Mouse (Mus musculus): ENCODE results near the gene 1700122O11Rik. TPM values are rescaled to one million over a fixed set of nuclear protein-coding genes. Genes with fewer than 3 reads are reported as not detected.

1700122O11Rik gene
- total and polyA plus RNA-seq, 2 experiments from 2014 or later = not detected

DNA sequence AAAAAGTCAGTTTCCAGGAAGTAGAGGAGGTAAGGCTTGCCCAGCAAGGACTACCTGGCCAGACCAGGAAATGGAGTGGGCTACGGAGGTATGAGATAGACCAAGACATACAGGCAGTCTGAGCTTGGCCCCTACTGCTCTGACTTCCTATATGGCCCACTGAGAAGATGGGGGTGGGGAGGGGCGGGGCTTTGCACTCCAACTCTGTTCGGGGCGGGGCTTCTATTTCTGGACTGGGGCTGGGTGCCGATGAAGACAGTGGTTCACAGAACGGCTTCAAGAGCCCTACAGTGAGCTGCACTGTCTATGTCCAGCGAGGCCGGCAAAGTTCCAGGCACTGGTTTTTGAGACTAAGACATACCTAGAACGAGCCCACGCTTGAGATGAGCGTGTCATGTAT lies 27.8 kb downstream of the 1700122O11Rik start:
- WGBS = 51% methylated on average over 11 of the region's 11 CpGs
- no peak overlapping the region for H3K27ac ChIP-seq (ENCODE audit: low read depth)
- ATAC-seq (ENCODE audit: insufficient read depth, low read depth) = 0 out of 2 replicates have a peak, but pooled peaks have one; percentile 19

DNA sequence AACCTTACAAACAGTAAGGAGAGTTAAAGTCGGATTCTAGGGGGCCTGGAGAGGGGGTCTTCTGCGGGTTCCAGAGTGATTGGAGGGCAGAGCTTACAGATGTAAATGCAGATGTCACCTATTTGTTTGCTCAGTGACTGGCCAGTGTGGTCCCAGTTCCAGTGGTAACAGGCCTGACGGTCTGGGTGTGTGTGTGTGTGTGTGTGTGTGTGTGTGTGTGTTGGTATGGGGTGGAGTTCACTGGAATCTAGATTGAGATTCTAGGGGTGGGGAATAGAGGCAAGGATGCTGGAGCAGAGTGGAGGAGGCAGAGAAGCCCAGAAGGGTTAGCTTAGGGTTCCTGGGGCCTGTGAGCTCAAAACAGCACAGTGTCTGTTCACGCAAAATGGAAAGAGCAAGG lies 32.3 kb downstream of the 1700122O11Rik start:
- Histone ChIP-seq H3K27me3 (ENCODE audit: control insufficient read depth, insufficient read depth, low read length) (no peaks in the 10 kb centered on the region), H3K27ac (ENCODE audit: low read depth) (no peak overlapping the region), H3K4me2 (ENCODE audit: low read depth, low read length) (no peak overlapping the region), H3K4me1 (ENCODE audit: control insufficient read depth, insufficient read depth) (peaks cover 17% of the 10 kb centered on the region), H3K9me3 (replicated peaks; ENCODE audit: control insufficient read depth, low read length) (no peaks in the 10 kb centered on the region), H3K9ac (replicated peaks; ENCODE audit: low read depth, low read length) (no peak overlapping the region), H3K36me3 (replicated peaks; ENCODE audit: control insufficient read depth, insufficient read depth, low read length) (no peaks in the 10 kb centered on the region), H3K4me3 (ENCODE audit: low read depth, low read length) (no peak overlapping the region)
- ATAC-seq (ENCODE audit: insufficient read depth, low read depth) (no peak), DNase-seq (ENCODE audit: low spot score) (no peak)
- 56% methylated on average over 4 of the region's 4 CpGs for WGBS
- TF ChIP-seq CTCF (IDR thresholded peaks at IDR 0.05; ENCODE audit: low read depth) (no peak), EP300 (IDR thresholded peaks at IDR 0.05; ENCODE audit: low read depth) (no peak)

More for the DNA sequence above, 27.8 kb downstream of the 1700122O11Rik start:
- no peaks in the 10 kb centered on the region for H3K27me3 ChIP-seq (ENCODE audit: control insufficient read depth, insufficient read depth, low read length)
- no peak overlapping the region for H3K9ac ChIP-seq (replicated peaks; ENCODE audit: low read depth, low read length)
- no peak for DNase-seq (ENCODE audit: low spot score)
- no peak overlapping the region for H3K4me2 ChIP-seq (ENCODE audit: low read depth, low read length)
- no peaks in the 10 kb centered on the region for H3K36me3 ChIP-seq (replicated peaks; ENCODE audit: control insufficient read depth, insufficient read depth, low read length)
- no peak for TF ChIP-seq CTCF (IDR thresholded peaks at IDR 0.05; ENCODE audit: low read depth)
- TF ChIP-seq EP300 (IDR thresholded peaks at IDR 0.05; ENCODE audit: low read depth) = no peak
- peaks cover 7% of the 10 kb centered on the region for H3K4me1 ChIP-seq (ENCODE audit: control insufficient read depth, insufficient read depth)
- no peaks in the 10 kb centered on the region for H3K9me3 ChIP-seq (replicated peaks; ENCODE audit: control insufficient read depth, low read length)
- H3K4me3 ChIP-seq (ENCODE audit: low read depth, low read length) = no peak overlapping the region

DNA sequence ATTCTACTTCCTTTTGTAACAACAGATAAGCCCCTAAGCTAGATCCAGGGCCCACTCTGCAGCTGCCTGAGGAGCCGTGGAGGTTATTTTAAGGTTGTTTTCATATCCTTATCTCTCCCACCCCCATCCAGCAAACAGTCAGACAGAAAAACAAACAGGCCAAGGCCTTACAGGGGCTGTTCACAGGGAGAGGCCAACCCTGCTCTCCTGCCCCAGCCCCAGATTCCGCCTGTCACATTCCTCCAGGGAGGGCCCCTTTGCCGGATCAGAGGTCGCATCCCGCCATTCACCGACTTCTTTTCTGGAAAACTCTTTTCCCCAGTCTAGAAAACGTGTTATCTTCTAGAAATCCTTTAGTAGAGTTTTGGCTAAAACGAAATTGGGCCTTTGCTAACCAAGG lies 33.0 kb downstream of the 1700122O11Rik start:
- WGBS = 16% methylated on average over 8 of the region's 8 CpGs
- Histone ChIP-seq H3K4me1 (ENCODE audit: control insufficient read depth, insufficient read depth) (peaks cover 10% of the 10 kb centered on the region), H3K36me3 (replicated peaks; ENCODE audit: control insufficient read depth, insufficient read depth, low read length) (no peaks in the 10 kb centered on the region), H3K9me3 (replicated peaks; ENCODE audit: control insufficient read depth, low read length) (no peaks in the 10 kb centered on the region), H3K27ac (ENCODE audit: low read depth) (peak overlapping the region; percentile 72), H3K4me3 (ENCODE audit: low read depth, low read length) (no peak overlapping the region), H3K9ac (replicated peaks; ENCODE audit: low read depth, low read length) (0 out of 2 replicates have a peak overlapping the region, but pooled peaks have one; percentile 34), H3K27me3 (ENCODE audit: control insufficient read depth, insufficient read depth, low read length) (no peaks in the 10 kb centered on the region), H3K4me2 (ENCODE audit: low read depth, low read length) (no peak overlapping the region)
- DNase-seq (ENCODE audit: low spot score) (peak; percentile 64), ATAC-seq (ENCODE audit: insufficient read depth, low read depth) (peak; percentile 45; the same call in 1 of the 2 replicates)
- TF ChIP-seq EP300 (IDR thresholded peaks at IDR 0.05; ENCODE audit: low read depth) (no peak), CTCF (IDR thresholded peaks at IDR 0.05; ENCODE audit: low read depth) (no peak)

DNA sequence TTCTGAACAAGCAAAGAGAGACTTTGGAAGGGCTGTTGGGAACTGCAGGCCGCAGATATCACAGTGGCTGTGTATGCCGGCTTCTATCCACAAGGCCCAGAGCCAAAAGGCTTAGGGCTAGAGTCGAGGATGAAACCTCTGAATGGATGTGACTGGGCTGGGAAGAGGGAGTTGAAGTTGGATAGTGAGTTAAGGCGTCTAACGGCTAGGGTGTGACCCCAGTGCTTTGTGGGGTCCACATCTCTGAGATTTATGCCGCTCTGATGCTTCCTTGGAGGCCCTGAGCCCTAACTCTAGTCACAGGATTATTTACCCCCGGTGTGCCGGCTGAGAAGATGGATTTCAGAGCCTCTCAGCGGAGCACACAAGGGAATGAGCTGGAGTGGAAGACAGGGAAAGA lies 33.5 kb downstream of the 1700122O11Rik start:
- no peak for DNase-seq (ENCODE audit: low spot score)
- WGBS = 42% methylated on average over 9 of the region's 9 CpGs
- Histone ChIP-seq H3K9me3 (replicated peaks; ENCODE audit: control insufficient read depth, low read length) (no peaks in the 10 kb centered on the region), H3K9ac (replicated peaks; ENCODE audit: low read depth, low read length) (0 out of 2 replicates have a peak overlapping the region, but pooled peaks have one; percentile 34), H3K4me2 (ENCODE audit: low read depth, low read length) (no peak overlapping the region), H3K27me3 (ENCODE audit: control insufficient read depth, insufficient read depth, low read length) (no peaks in the 10 kb centered on the region), H3K4me1 (ENCODE audit: control insufficient read depth, insufficient read depth) (peaks cover 10% of the 10 kb centered on the region), H3K36me3 (replicated peaks; ENCODE audit: control insufficient read depth, insufficient read depth, low read length) (no peaks in the 10 kb centered on the region), H3K4me3 (ENCODE audit: low read depth, low read length) (no peak overlapping the region), H3K27ac (ENCODE audit: low read depth) (peak overlapping the region; percentile 72)
- no peak for TF ChIP-seq EP300 (IDR thresholded peaks at IDR 0.05; ENCODE audit: low read depth)
- TF ChIP-seq CTCF (IDR thresholded peaks at IDR 0.05; ENCODE audit: low read depth) = no peak
- no peak for ATAC-seq (ENCODE audit: insufficient read depth, low read depth)

DNA sequence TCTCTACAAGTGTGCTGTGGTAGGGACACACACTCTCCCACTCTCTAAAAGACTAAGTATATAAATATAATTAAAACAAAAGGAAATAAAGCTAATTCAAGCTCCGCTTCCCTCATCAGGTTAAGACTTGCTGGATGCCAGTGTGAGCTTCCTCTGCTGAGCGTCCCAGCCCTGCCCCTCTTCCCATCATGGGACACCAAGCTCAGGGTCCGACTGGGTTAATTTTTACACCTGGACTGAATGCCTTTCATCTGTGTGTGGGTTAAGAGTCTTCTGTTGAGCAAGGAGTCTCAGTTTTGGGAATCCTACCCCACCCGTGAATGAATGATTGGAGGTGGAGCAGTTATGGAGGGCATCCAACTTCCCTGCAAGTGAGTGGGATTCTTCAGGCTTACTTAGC lies 35.6 kb downstream of the 1700122O11Rik start:
- no peaks in the 10 kb centered on the region for H3K27me3 ChIP-seq (ENCODE audit: control insufficient read depth, insufficient read depth, low read length)
- WGBS = 77% methylated on average over 4 of the region's 4 CpGs
- DNase-seq (ENCODE audit: low spot score) (no peak), ATAC-seq (ENCODE audit: insufficient read depth, low read depth) (no peak)
- peak overlapping the region; percentile 71; the same call in 1 of the 2 replicates for H3K4me2 ChIP-seq (ENCODE audit: low read depth, low read length)
- TF ChIP-seq CTCF (IDR thresholded peaks at IDR 0.05; ENCODE audit: low read depth) = no peak
- no peak for TF ChIP-seq EP300 (IDR thresholded peaks at IDR 0.05; ENCODE audit: low read depth)
- peaks cover 10% of the 10 kb centered on the region for H3K4me1 ChIP-seq (ENCODE audit: control insufficient read depth, insufficient read depth)
- H3K36me3 ChIP-seq (replicated peaks; ENCODE audit: control insufficient read depth, insufficient read depth, low read length) = no peaks in the 10 kb centered on the region
- H3K4me3 ChIP-seq (ENCODE audit: low read depth, low read length) = no peak overlapping the region
- H3K27ac ChIP-seq (ENCODE audit: low read depth) = peak overlapping the region; percentile 81
- H3K9ac ChIP-seq (replicated peaks; ENCODE audit: low read depth, low read length) = no peak overlapping the region
- H3K9me3 ChIP-seq (replicated peaks; ENCODE audit: control insufficient read depth, low read length) = no peaks in the 10 kb centered on the region

Data from heart, postnatal 0 days (tissue).